Mouse (Mus musculus) cerebellum, adult 11-12 months (tissue): ENCODE measurements around the gene Tbl1xr1.

Source experiments
- DNase-seq: peaks from one replicate; pipeline ENCODE4 v3.0.0; 2022

The Tbl1xr1 gene

GRCm38 (mm10) chr3:22090431-22091265 is 14.2 kb downstream of the Tbl1xr1 start:
- DNase-seq, result no peak

DNA sequence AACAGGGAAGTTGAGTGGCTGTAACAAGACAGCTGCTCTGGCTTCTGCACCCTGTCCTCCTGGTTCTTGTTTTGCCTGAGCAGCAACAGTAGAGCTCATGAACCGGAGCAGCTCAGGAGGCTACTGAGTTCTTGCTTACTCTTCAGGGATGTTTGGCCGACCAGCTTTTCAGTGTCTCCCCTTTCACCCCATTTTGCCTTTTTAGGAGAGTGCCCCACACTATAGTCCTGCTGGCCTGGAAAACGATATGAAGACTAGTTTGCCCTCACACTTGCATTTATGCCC is 14.8 kb downstream of the Tbl1xr1 start:
- DNase-seq, result no peak

- DNase-seq, result no peak
Measured at GRCm38 (mm10) chr3:22091681-22092080, 15.2 kb downstream of the Tbl1xr1 start.

DNA sequence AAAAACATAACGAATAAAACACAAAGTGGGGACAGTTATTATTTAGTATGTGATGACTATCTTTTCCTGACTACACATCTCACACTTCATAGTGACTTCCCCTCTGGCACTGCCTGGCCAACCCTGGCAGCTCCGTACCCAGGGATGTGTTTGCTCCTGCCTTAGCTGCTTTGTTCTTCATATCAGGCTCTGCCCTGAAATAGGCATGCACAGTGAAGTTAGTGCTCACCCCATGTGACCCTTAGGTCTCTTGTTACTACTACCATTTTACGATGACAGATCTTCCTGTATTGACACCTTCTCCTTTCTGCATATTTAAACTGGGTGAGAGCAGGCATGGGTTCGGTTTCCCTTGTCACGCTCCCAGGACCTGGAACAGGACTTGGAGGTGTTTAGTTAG is 16.3 kb downstream of the Tbl1xr1 start:
- DNase-seq, result no peak

- no peak for DNase-seq
Measured at GRCm38 (mm10) chr3:22103986-22104515, 27.6 kb downstream of the Tbl1xr1 start.

DNA sequence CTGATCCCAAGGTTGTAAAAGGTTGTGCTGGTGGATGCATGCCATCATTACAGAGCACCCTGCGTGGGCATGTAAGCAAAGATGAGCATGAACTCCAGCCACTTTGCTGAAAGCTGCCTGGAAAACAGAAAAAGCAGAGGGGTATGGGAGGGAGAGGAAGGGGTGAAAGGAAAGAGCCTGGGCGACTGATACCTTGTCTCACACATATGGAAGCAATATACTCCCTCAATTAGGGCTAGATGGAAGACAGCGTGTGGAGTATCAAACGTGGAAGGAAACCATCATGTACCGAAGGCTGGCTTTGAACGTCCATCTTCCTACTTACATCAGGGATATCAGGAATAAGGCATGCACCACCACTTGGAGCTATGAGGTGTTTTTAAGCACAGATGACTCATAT is 29.0 kb downstream of the Tbl1xr1 start:
- DNase-seq, result no peak

DNA sequence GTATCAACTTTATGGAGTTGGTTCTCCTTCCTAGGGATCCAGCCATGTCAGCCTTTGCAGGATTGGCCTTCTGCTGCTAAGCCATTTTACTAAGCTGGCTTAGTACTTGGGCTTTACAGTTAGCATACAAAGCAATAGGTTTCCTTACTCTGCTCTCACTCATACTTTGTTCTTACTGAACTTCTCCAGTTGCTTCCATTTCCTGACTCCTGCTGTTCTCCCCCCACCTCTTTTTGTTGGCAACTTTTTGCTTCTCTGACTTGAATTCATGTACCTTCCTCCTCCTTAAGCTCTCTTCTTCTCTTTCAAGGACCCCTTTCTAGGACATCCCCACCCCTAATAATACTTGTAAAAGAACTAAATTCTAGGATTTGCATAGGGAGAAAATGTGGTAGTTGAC is 31.6 kb downstream of the Tbl1xr1 start:
- no peak for DNase-seq

DNA sequence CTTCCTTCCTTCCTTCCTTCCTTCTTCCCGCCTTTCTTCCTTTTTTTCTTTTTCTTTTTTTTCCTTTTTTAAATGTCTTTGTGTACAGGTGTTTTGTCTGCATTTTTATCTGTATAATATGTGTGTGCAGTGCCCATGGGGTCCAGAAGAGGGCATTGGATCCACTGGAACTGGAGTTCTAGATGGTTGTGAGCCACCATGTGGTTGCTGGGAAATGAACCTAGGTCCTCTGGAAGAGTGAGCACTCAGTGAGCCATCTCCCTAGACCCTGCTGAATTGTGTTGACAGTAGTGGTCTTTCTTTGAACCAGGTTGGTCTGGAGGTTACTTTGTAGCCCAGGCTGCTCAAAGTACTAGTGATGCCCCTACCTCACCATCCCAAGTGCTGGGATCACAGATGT is 33.2 kb downstream of the Tbl1xr1 start:
- no peak for DNase-seq

GRCm38 (mm10) chr3:22113773-22114172 is 37.3 kb downstream of the Tbl1xr1 start:
- no peak for DNase-seq

DNA sequence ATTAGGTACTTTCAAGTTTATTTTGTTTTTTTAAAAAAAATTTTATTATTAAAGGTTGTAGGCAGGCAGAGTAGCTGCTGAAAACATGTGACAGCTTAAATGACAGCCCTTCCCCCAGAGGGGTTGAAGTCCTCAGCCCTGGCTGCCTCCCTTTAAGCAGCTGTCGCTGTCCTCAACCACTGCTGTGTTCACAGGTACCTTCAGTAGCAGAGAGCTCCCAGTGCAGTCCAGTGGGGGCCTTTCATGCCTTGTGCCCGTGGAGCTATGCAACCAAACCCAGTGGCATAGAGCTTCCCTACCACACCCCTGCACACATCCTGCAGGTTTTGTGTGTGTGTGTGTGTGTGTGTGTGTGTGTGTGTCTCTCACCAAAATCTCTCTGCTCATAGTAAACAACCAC is 38.8 kb downstream of the Tbl1xr1 start:
- DNase-seq, result no peak

GRCm38 (mm10) chr3:22115678-22116077 is 39.2 kb downstream of the Tbl1xr1 start:
- no peak for DNase-seq

GRCm38 (mm10) chr3:22116188-22116587 is 39.7 kb downstream of the Tbl1xr1 start:
- DNase-seq, result no peak

DNA sequence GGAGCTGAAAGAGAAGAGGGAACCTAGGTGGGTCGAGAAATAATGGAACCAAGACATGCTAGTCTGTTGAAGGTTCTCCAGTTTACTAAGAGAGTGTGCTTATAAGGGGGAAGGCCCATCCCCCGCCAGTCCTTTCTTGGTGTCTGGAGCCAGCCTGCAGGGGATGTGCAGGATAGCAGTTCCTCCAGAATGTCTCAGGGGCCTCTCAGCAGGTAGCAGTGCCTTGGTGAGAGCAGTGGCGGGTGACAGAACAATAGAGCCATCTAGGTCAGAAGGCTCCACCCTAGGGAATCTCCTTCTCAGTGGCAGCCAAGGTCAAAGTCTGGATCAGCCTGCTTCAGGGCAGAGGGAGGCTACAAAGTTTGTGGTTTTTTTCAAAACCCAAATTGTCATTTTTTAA is 45.3 kb downstream of the Tbl1xr1 start:
- DNase-seq, result no peak

GRCm38 (mm10) chr3:22123145-22123544 is 46.7 kb downstream of the Tbl1xr1 start:
- DNase-seq, result no peak

DNA sequence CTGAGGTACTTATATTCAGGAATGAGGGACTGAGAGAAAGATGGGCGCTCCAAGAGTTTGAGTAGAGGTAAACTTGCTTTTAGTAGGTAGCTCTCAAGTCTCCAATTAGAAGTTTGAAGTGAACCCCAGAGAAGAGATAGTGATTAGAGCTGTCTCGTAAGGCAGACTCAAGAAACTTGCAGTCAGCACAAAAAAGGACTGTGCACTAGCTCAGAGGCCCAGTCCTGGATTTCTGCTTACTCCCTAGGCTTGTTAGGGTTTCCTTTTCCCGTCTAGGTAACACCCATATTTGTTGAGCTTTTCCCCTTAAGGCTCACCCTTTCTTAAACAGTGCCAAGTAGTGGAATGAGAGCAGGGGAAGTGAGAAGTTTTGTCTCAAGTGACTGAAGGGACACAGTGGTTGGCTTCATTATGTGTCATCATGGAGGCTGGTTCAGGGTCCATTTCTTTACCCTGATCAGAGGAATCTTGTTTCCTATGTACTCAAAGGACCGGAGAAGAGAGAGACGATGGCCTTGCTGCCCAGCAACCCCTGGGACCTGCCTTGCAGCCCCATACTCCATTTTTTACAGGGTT is 49.9 kb downstream of the Tbl1xr1 start:
- no peak for DNase-seq

- DNase-seq, result no peak
Measured at GRCm38 (mm10) chr3:22131277-22131676, 54.8 kb downstream of the Tbl1xr1 start.

DNA sequence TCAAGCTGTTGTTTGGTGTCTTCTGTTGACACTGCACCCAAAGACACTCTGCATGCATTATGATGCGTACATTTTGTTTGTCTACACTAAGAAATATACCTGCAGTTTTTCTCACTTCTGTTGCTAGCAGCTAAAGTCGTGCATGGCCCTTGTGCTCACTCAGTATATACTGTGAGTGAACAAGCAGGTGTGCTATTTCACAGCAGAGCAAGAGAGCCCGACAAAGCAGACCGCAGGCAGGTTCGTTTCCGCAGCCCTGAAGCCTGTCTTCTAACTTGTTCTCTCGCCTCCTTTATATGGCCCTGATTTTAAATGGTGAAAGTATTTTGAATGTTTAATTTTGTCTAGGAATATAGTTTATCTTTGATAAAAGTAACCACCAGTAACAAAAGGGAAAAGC is 57.2 kb downstream of the Tbl1xr1 start:
- no peak for DNase-seq

- DNase-seq, result no peak
Measured at GRCm38 (mm10) chr3:22137793-22138579, 61.5 kb downstream of the Tbl1xr1 start.

- DNase-seq, result no peak
Measured at GRCm38 (mm10) chr3:22138580-22139099, 62.2 kb downstream of the Tbl1xr1 start.

- DNase-seq, result peak; percentile 27
Measured at GRCm38 (mm10) chr3:22140111-22140658, 63.7 kb downstream of the Tbl1xr1 start.

- DNase-seq, result no peak
Measured at GRCm38 (mm10) chr3:22141984-22142719, 65.7 kb downstream of the Tbl1xr1 start.

DNA sequence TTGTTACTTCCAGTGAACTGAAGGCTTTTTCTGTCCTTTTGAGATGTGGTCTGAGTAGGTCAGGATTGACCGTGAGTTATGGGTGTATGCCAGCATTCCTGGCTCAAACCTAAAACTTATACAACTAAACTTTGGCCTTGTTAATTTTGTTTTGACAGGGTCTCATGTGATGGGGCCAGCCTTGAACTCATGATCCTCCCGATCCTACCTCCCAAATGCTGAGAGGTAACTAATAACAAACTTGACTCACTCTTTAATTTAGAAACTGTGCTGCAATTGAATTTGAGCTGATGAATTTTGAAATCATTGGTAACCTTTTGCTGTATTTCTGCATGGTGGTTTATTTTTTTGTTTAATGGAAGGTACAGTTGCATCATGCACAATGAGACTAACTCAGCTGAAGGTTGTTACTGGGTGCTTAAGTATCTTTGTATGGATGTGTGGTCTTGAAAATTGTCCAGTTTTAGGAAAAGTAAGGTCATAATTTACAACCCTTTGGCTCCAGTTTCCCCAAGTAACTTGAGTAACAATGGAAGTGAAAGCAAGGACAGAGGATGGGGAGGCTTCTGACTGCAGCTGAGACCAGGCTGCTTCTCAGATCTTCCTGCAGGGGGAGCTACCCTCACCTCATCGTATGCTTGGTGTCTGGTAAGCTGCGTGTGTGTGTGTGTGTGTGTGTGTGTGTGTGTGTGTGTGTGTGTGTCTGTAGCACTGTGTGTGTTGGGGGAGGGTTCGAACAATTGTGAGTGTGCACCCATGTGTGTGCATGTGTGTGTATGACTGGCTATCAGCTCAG is 66.6 kb downstream of the Tbl1xr1 start:
- DNase-seq, result no peak
